Mouse (Mus musculus): ENCODE results near the gene Acbd4.

Gene Acbd4

DNA sequence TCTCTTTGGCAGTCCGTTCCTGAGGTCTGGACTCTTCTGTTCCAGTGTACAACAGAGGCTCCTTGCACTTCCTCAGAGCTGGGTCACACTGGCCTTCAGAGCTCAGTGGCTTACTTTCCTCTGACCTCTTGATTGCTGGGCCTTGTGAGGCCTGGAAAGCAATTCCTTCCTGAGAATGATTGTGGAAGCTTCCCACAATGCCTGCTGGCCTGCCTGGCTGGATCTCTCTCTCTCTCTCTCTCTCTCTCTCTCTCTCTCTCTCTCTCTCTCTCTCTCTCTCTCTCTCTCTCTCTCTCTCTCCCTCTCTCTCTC lies 40.4 kb downstream of the Acbd4 start:
- DNase-seq (ENCODE audit: low read depth, low spot score): no peak

DNA sequence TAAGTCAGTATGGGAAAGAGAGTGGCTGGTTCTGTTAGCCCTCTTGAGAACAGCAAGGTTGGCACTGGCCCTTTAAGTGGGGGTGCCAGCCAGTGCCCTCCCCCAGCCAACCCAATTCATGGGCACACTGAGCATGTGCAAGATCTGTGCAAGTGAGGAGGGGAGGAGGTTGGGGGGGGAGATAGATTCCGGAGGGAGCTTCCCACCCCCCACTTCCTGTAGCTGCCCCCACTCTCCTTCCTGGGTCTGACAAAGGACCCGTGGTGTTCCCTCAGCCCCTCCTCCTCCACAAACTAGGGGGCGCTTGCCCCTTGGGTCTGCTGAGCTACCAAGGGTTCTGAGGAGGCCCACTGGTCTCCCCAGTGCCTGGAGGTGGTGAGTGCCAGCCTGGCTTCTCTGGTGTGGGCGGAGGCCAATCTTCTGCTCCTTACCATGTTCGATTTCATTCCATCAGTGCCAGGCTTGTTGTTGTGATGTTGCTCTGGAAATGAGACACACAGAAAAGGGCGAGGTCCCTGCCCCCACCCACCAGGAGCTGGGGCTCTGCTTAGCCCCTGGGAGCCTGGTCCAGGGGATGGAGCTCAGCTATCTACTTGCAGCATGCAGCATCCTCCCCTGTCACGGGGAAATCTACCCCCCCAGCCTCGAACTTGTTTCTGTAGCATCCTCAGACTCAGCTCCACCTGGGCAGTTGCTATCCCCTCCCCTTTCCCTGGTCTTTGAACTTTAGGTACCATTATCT lies 41.1 kb downstream of the Acbd4 start:
- DNase-seq (ENCODE audit: low read depth, low spot score): peak; percentile 72

DNA sequence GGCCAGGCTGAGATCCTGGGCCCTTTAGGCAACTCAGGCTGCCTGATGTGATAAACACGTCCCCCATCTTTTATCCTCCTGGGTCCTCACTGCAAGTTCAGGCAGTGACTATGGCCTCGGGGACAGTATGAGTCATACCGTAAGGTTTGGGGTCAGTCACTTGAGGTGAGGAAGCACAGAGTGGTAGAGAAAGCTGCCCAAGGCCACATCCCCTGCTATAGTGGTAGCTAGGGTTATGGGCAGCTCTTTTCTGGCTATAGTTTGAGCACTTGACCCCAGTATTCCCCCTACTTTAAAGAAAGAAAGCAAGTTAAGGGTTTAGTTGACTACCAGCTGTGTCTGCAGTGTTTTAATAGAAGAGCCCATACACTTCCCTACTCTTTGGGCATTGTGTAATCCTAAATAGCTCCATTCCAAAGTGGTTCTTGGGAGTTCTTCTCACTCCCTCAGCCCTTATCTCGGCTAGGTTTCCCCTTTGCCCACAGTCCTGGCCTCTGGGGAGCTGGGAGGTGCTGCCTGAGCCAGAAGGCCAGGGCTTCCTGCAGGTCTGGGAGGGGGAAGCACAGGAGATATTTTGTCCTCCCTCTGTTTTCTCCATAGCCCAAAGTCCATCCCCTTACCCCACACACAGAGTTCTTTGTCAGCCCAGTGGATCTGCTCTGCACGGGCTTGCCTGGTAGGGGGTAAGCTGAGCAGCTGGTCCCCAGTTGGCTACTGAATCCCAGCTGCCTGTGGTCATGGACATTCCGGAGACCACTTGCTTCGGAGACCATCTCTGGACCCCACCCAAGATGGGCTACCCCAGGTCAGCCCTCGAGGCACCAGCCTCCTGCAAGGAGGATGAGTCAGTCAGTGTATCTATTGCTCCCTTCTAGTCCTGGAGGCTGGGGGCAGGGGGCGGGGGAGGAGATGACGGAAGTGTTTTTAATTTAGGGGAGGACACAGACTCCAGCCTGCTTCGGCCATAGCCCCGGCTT lies 43.1 kb downstream of the Acbd4 start:
- no peak for DNase-seq (ENCODE audit: low read depth, low spot score)

DNA sequence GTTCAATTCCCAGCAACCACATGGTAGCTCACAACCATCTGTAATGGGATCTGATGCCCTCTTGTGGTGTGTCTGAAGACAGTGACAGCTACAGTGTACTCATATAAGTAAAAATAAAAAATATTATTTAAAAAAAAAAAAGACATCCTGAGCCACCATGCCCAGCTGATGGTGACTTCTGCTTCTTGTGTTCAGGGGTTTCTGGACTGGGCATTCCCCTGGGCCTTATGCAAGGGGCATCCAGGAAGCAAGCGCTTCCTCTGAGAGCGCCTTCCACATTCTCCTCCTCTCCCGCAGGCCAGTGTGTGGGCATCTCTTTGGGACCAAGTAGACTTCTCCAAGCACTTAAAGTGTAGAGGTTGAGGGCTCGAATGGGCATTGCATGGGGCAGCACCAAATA lies 44.9 kb downstream of the Acbd4 start:
- DNase-seq (ENCODE audit: low read depth, low spot score): no peak

DNA sequence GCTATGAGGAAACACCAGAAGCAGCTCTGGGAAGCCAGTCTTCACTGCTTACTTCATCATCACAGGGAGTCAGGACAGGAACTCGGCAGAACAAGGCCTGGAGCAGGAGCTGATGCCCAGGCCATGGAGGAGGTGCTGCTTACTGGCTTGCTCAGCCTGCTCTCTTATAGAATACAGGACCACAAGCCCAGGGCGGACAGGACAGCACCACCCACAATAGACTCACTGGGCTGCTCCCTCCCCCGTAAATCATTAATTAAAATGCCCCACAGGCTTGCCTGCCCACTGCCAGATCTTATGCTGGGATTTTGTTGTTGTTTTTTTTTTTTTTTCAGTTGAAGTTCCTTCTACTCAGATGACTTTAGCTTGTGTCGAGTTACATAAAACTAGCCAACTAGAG lies 46.3 kb downstream of the Acbd4 start:
- no peak for DNase-seq (ENCODE audit: low read depth, low spot score)

GRCm38 (mm10) chr11:103149771-103150170 lies 48.3 kb downstream of the Acbd4 start:
- DNase-seq (ENCODE audit: low read depth, low spot score): no peak

- peak; percentile 92 for DNase-seq (ENCODE audit: low read depth, low spot score)
Measured at GRCm38 (mm10) chr11:103158621-103159478, 57.4 kb downstream of the Acbd4 start.

GRCm38 (mm10) chr11:103160738-103161137 lies 59.3 kb downstream of the Acbd4 start:
- DNase-seq (ENCODE audit: low read depth, low spot score): no peak

- no peak for DNase-seq (ENCODE audit: low read depth, low spot score)
Measured at GRCm38 (mm10) chr11:103161449-103161848, 60.0 kb downstream of the Acbd4 start.
